Mouse (Mus musculus) midbrain, embryonic 14.5 days (tissue): ENCODE data around the gene Tra2b. TPM values are rescaled to one million over a fixed set of nuclear protein-coding genes. Genes with fewer than 3 reads are reported as not detected.
A peak's percentile ranks its signal among the peaks of the same experiment; 100 is the strongest.

Experiments
- ATAC-seq: fragments of 200-750 bp; cut with Nextera tagmentation; 2 replicates; pipeline ENCODE4 v1.8.0; 2017; ENCODE audit warnings: moderate number of reproducible peaks, moderate library complexity; ENCODE audit not compliant: low FRiP score, low TSS enrichment
- DNase-seq: peaks from one replicate; pipeline ENCODE4 v3.0.0-alpha.2; 2015
- H3K27ac ChIP-seq: fragments of 300-500 bp; sonication (generic); replicated peaks from 2 replicates; pipeline ENCODE4 v1.5.1; 2014; ENCODE audit warnings: mild to moderate bottlenecking, low read depth, low read length, moderate library complexity
- H3K27me3 ChIP-seq: fragments of 300-500 bp; sonication (generic); 2 replicates; pipeline ENCODE4 v1.6.1; 2014; ENCODE audit warnings: low read length, control low read depth, mixed read lengths; ENCODE audit not compliant: control insufficient read depth, insufficient read depth
- H3K36me3 ChIP-seq: fragments of 300-500 bp; sonication (generic); 2 replicates; pipeline ENCODE4 v1.6.1; 2014; ENCODE audit warnings: low read length, control low read depth; ENCODE audit not compliant: control insufficient read depth, insufficient read depth
- H3K4me1 ChIP-seq: fragments of 300-500 bp; sonication (generic); 2 replicates; pipeline ENCODE4 v1.6.1; 2014; ENCODE audit warnings: mild to moderate bottlenecking, antibody characterized with exemption, low read length, control low read depth; ENCODE audit not compliant: control insufficient read depth, insufficient read depth
- H3K4me2 ChIP-seq: fragments of 300-500 bp; sonication (generic); 2 replicates; pipeline ENCODE4 v1.6.1; 2014; ENCODE audit warnings: mild to moderate bottlenecking, low read length, moderate library complexity
- H3K4me3 ChIP-seq: fragments of 300-500 bp; sonication (generic); replicated peaks from 2 replicates; pipeline ENCODE4 v1.5.1; 2014; ENCODE audit warnings: low read depth, low read length
- H3K9ac ChIP-seq: fragments of 300-500 bp; sonication (generic); replicated peaks from 2 replicates; pipeline ENCODE4 v1.6.1; 2014; ENCODE audit warnings: mild to moderate bottlenecking, low read length, moderate library complexity
- H3K9me3 ChIP-seq: fragments of 300-500 bp; sonication (generic); 2 replicates; pipeline ENCODE4 v1.6.1; 2016; ENCODE audit warnings: low read length, control low read depth, mixed read lengths; ENCODE audit not compliant: control insufficient read depth
- WGBS: fragments of 180-500 bp; shearing (Covaris S2); extraction: QIAGEN DNeasy Blood & Tissue Kit; methylation state at CpG from one replicate; pipeline ENCODE4 v1.1.7; 2014; 5-methylcytosine and 5-hydroxymethylcytosine counted together
- polyA plus RNA-seq: library from polyadenylated mRNA; unstranded; fragments of >200 nt; fragmentation: Nextera tagmentation; extraction: Ambion mirVana; gene quantifications from 2 replicates; pipeline ENCODE4 v1.2.1, GENCODE M21; 2014

Gene Tra2b
- polyA plus RNA-seq, 1 experiment from 2014 or later: 286 TPM

DNA sequence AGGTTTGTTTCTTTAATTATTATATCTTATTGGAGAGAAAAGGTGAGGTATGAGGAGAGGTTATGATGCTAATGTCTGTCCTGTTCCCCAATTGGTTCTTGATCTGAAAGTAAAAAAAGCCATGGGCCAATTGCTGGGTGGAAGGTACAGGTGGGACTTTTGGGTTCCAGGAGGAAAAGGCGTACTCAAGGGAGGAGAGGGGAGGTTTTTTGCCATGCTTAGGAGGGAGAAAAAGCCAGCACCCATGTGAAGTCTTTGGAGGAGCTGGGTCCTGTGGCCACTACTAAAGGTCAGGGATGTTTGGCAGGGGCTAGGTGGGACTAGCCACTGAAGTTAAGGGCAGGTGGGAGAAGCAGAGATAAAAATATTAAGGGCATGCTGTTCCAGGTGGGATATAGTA is 21.2 kb upstream of the Tra2b start:
- WGBS: 83% methylated on average over 1 of the region's 1 CpGs
- no peak overlapping the region for H3K27ac ChIP-seq
- no peaks in the 10 kb centered on the region for H3K27me3 ChIP-seq
- no peak overlapping the region for H3K9ac ChIP-seq
- H3K4me2 ChIP-seq: no peak overlapping the region
- H3K4me1 ChIP-seq: no peaks in the 10 kb centered on the region
- ATAC-seq (no peak), DNase-seq (no peak)
- H3K4me3 ChIP-seq: no peak overlapping the region
- H3K9me3 ChIP-seq: no peaks in the 10 kb centered on the region
- no peaks in the 10 kb centered on the region for H3K36me3 ChIP-seq

DNA sequence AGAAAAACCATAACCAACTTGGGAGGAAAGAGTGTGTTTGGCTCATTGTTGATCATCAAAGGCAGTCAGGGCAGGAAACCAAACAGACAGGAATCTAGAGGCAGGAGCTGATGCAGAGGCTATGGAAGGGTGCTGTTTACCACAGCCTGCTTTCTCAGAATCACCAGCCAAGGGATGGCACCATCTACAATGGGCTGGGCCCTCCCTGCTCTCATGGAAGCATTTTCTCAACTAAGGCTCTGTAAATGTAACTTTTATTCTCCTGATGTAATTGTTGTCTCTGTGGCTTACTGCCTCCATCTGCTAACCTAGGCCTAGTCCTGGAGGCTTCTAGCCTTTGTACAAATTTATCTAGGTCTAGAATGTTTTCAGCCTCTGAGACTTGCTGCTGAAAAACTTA is 10.7 kb upstream of the Tra2b start:
- Histone ChIP-seq H3K9ac (no peak overlapping the region), H3K36me3 (no peaks in the 10 kb centered on the region), H3K9me3 (no peaks in the 10 kb centered on the region), H3K4me2 (no peak overlapping the region), H3K27ac (no peak overlapping the region), H3K4me1 (no peaks in the 10 kb centered on the region), H3K27me3 (no peaks in the 10 kb centered on the region), H3K4me3 (no peak overlapping the region)
- DNase-seq (no peak), ATAC-seq (no peak)

DNA sequence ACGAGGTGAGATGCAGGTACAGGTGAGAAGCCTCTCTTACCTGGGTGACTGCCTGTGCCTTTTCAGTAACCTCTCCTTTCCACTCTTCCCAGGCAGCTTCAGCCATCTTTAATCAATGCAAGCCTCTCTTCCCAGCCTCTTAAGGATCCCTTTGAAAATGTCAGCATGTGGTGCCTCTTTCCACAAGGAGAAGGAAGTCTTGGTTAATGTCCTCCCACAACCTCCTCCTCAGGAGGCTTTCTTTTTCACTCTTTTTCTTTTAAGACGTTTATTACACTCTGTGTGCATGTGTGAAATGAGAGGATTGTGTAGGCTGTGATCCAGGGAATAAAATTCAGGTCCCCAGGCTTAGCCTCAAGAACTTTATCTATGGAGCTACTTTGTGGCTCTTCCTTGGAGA is 9.3 kb upstream of the Tra2b start:
- DNase-seq: no peak
- no peaks in the 10 kb centered on the region for H3K9me3 ChIP-seq
- no peaks in the 10 kb centered on the region for H3K4me1 ChIP-seq
- ATAC-seq: no peak
- H3K4me3 ChIP-seq: no peak overlapping the region
- no peak overlapping the region for H3K4me2 ChIP-seq
- H3K36me3 ChIP-seq: no peaks in the 10 kb centered on the region
- WGBS: 60% methylated on average over 2 of the region's 2 CpGs
- no peak overlapping the region for H3K27ac ChIP-seq
- H3K27me3 ChIP-seq: no peaks in the 10 kb centered on the region
- no peak overlapping the region for H3K9ac ChIP-seq

DNA sequence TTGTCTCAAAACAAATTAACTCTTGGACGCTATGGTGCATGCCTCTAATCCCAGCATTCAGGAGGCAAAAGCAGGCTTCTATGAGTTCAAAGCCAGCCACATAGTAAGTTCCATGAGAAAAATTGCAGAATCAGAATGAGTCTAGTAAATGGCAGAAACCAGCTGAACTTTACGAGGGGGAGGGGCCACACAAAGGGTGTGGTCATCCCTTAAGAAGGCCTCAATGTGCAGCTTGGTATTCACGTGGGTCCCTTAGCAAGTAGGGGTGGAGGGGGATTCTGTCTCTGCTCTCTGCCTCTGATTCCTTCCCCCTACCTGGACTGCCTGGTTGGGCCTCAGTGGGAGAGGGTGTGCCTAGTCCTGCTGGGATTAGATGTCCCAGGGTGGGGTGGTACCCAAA is 4.7 kb upstream of the Tra2b start:
- no peak overlapping the region for H3K27ac ChIP-seq
- ATAC-seq (no peak), DNase-seq (no peak)
- no peak overlapping the region for H3K4me3 ChIP-seq
- no peak overlapping the region for H3K9ac ChIP-seq
- H3K27me3 ChIP-seq: no peaks in the 10 kb centered on the region
- 65% methylated on average over 3 of the region's 3 CpGs for WGBS
- no peaks in the 10 kb centered on the region for H3K9me3 ChIP-seq
- no peaks in the 10 kb centered on the region for H3K36me3 ChIP-seq
- no peak overlapping the region for H3K4me2 ChIP-seq
- H3K4me1 ChIP-seq: peaks cover 4% of the 10 kb centered on the region; the same call in 1 of the 2 replicates

DNA sequence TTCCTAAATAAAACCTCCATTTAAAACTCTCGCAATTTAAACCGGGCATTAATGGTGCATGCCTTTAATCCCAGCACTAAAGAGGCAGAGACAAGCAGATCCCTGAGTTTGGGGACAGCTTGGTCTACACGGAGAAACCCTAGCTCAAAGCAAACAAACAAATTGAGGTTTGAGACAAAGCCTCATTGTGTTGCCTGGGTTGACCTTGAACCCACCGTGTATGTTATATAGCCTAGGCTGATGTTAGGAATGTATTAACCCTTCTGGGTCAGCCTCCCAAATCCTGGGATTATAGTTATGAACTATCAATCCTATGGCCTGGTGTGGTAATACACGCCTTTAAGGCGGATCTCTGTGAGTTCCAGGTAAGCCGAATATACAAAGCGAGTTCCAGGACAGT is 579 bp upstream of the Tra2b start:
- Histone ChIP-seq H3K4me2 (peak overlapping the region; percentile 61), H3K9me3 (no peaks in the 10 kb centered on the region), H3K27ac (peak overlapping the region; percentile 97), H3K4me3 (peak overlapping the region; percentile 93), H3K4me1 (peaks cover 19% of the 10 kb centered on the region), H3K27me3 (no peaks in the 10 kb centered on the region), H3K9ac (peak overlapping the region; percentile 91), H3K36me3 (no peaks in the 10 kb centered on the region)
- 40% methylated on average over 8 of the region's 8 CpGs for WGBS
- DNase-seq (no peak), ATAC-seq (no peak)

DNA sequence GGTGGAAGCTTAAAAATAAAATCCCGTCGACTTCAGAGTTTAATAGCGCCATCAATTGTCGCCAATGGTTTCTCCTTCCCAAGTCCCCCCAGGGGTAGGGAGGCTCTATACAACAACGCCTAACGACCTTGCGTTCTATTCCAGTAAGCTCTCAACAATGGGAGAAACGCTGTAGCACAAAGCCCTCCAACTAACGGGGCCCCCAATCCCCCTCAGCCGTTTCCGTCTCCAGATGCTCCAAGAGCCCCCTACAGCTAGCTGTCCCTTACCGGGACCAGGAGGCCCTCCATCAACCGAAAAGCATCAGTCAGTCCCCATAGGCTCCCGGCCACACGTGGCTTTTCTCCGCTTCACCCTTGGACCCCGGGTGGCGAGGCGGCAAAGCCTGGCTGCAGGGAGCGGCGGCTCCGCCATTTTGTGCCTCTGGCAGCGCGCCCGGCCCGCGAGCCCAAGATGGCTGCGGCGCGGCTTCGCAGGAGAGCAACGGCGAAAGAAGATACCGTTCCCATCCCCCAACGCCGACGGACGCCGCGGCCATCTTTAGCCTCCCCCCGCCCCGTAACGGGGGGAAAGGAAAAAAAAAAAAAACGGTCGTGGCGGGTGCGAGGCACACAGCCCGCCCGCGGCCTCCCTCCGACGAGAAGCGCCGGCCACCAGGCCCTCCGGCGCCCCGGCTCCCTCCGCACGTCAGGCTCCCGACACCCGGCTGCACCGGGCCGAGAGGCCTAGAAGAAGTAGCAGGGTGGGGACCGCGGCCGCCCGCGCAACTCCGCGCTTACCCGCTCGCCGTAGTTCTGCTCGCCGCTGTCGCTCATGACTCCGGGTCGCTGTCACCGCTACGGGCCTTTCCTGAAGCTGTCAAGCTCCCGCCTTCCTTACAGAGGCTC is 600 bp downstream of the Tra2b start:
- peaks cover 24% of the 10 kb centered on the region for H3K4me1 ChIP-seq

DNA sequence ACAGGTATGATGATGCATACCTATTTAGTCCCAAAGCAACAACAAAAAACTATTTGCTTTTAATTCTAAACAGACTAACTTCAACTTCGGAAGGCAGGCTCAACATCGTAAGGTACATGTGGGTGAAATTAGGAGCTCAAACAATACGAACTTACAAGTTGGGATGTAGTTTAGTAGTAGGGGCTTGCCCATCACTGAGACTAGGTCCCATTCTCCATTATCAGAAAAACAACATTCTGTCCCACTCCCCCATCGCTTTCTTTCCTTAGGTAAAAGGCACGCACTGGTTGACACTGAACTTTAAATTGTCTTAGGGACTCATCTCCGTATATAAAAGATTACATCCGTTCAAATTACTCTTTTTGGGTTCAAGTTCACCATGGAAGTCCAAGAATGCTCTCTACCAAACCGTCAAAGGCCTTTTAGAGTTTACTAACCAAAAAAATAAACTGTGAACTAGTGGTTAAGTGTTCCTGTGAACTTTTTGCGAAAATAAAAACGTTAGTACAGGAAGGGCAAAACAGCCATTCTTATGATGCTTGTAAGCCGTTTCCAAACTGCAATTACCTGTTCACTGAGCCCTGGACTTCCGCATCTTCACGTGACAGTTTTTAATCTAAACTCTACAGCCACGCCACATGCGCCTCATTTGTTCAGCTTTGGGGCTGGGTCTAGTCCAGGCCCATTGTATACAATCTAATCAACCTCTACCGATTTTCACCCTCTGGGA is 1.4 kb downstream of the Tra2b start:
- Histone ChIP-seq H3K4me2 (peak overlapping the region; percentile 92), H3K9me3 (no peaks in the 10 kb centered on the region), H3K27me3 (no peaks in the 10 kb centered on the region), H3K4me1 (peaks cover 29% of the 10 kb centered on the region), H3K9ac (peak overlapping the region; percentile 91), H3K27ac (peak overlapping the region; percentile 97), H3K36me3 (no peaks in the 10 kb centered on the region), H3K4me3 (peak overlapping the region; percentile 93)
- ATAC-seq (peak; percentile 0; the same call in 1 of the 2 replicates), DNase-seq (peak; percentile 50)
- 2% methylated on average over 16 of the region's 16 CpGs for WGBS

More for the DNA sequence above, 600 bp downstream of the Tra2b start:
- H3K27ac ChIP-seq: peak overlapping the region; percentile 97
- H3K9ac ChIP-seq: peak overlapping the region; percentile 91
- no peaks in the 10 kb centered on the region for H3K9me3 ChIP-seq
- H3K4me3 ChIP-seq: peak overlapping the region; percentile 93
- ATAC-seq: peak; percentile 76
- under 1% methylated on average over 71 of the region's 81 CpGs for WGBS
- no peaks in the 10 kb centered on the region for H3K27me3 ChIP-seq
- H3K36me3 ChIP-seq: no peaks in the 10 kb centered on the region
- DNase-seq: peak; percentile 94
- H3K4me2 ChIP-seq: peak overlapping the region; percentile 92

DNA sequence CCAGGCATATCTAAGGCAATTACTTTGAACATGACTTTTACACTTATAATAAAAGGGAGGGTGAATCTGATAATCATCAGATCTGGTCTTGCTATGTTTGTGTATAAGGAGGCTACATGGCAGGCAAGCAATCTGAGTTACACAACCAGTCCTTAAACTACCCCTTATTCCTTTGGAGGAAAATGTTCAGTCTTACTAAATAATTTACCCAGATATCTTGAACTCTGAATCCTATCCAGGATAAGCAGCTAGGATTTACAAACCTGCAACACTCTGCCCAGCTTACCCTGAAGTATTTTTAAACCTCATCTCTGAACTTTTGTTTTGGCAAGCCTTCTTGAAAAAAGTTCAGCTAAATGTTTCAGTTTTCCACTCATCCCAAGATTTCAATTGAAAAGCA is 2.7 kb downstream of the Tra2b start:
- Histone ChIP-seq H3K9ac (no peak overlapping the region), H3K27me3 (no peaks in the 10 kb centered on the region), H3K27ac (no peak overlapping the region), H3K4me3 (peak overlapping the region; percentile 93), H3K9me3 (no peaks in the 10 kb centered on the region), H3K4me1 (peaks cover 36% of the 10 kb centered on the region), H3K36me3 (no peaks in the 10 kb centered on the region), H3K4me2 (peak overlapping the region; percentile 92)
- no peak for ATAC-seq
- no peak for DNase-seq
